Mouse (Mus musculus) C2C12 (cell line): Measurements from ENCODE around the gene Hist1h2be.

ENCODE experiments used
- CTCF ChIP-seq: IDR thresholded peaks from one replicate; pipeline ENCODE4 v1.5.1; 2011; ENCODE audit not compliant: control insufficient read depth, insufficient read depth, insufficient read length
- FOSL1 ChIP-seq: IDR thresholded peaks from one replicate; pipeline ENCODE4 v1.8.0; 2011; ENCODE audit warnings: mild to moderate bottlenecking, low read length; ENCODE audit not compliant: poor library complexity, insufficient read depth, severe bottlenecking
- MAX ChIP-seq: IDR thresholded peaks from one replicate; pipeline ENCODE4 v1.6.1; 2011; ENCODE audit warnings: mild to moderate bottlenecking, control low read depth
- MYOD1 ChIP-seq: IDR thresholded peaks from one replicate; pipeline ENCODE4 v1.6.1; 2011; ENCODE audit warnings: low read depth; ENCODE audit not compliant: control insufficient read depth, insufficient read length
- USF1 ChIP-seq: IDR thresholded peaks from one replicate; pipeline ENCODE4 v1.6.1; 2011; ENCODE audit warnings: low read depth, mild to moderate bottlenecking, control low read depth, moderate library complexity

DNA sequence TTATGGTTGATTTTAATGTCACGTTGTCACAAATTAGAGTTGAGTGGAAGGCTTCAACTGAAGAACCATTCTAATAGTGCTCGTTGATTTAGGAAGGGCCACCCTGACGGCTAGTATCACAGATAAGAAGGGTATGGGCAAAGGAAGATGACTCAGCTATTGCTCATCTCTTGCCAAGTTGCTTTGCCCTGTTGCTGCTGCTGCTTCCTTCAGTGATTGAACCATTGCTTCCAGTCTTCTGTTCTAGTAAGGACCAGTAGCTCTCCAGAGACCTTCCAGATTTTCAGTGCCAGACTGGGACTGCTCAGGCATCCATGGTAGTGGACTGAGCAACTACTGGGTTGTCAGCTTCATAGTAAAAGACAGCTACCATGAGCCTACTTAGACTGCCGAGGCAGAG, 11.7 kb downstream of the Hist1h2be start:
- TF ChIP-seq MYOD1 (no peak), CTCF (no peak), MAX (no peak), USF1 (no peak), FOSL1 (peak; percentile 31)
